Mouse (Mus musculus): ENCODE results near the gene Bcl11a. TPM values are rescaled to one million over a fixed set of nuclear protein-coding genes. Genes with fewer than 3 reads are reported as not detected.

Bcl11a gene
- polyA plus RNA-seq, 1 experiment from 2014 or later: 25.2 TPM

GRCm38 (mm10) chr11:24081016-24081686, 3.3 kb downstream of the Bcl11a start:
- WGBS (ENCODE audit: insufficient replicate concordance): under 1% methylated on average over 35 of the region's 35 CpGs
- Histone ChIP-seq H3K4me2 (peak overlapping the region; percentile 97), H3K27ac (replicated peaks) (peak overlapping the region; percentile 83), H3K36me3 (replicated peaks) (peaks cover 12% of the 10 kb centered on the region), H3K4me1 (replicated peaks) (peaks cover 86% of the 10 kb centered on the region), H3K9me3 (replicated peaks) (no peaks in the 10 kb centered on the region), H3K9ac (peak overlapping the region; percentile 71), H3K4me3 (replicated peaks) (peak overlapping the region; percentile 74), H3K27me3 (peaks cover 10% of the 10 kb centered on the region)
- peak; percentile 45 for ATAC-seq (ENCODE audit: insufficient read depth)

GRCm38 (mm10) chr11:24081687-24082384, 4.0 kb downstream of the Bcl11a start:
- peak overlapping the region; percentile 71 for H3K9ac ChIP-seq
- H3K4me1 ChIP-seq (replicated peaks): peaks cover 81% of the 10 kb centered on the region
- H3K9me3 ChIP-seq (replicated peaks): no peaks in the 10 kb centered on the region
- H3K27me3 ChIP-seq: peaks cover 9% of the 10 kb centered on the region; the same call in 1 of the 2 replicates
- H3K36me3 ChIP-seq (replicated peaks): peaks cover 19% of the 10 kb centered on the region
- peak overlapping the region; percentile 74 for H3K4me3 ChIP-seq (replicated peaks)
- peak overlapping the region; percentile 83 for H3K27ac ChIP-seq (replicated peaks)
- WGBS (ENCODE audit: insufficient replicate concordance): under 1% methylated on average over 43 of the region's 43 CpGs
- peak overlapping the region; percentile 97 for H3K4me2 ChIP-seq
- no peak for ATAC-seq (ENCODE audit: insufficient read depth)

- H3K9me3 ChIP-seq (replicated peaks): no peaks in the 10 kb centered on the region
- peaks cover 9% of the 10 kb centered on the region; the same call in 1 of the 2 replicates for H3K27me3 ChIP-seq
- peak overlapping the region; percentile 97 for H3K4me2 ChIP-seq
- peak overlapping the region; percentile 71 for H3K9ac ChIP-seq
- H3K27ac ChIP-seq (replicated peaks): peak overlapping the region; percentile 83
- peaks cover 75% of the 10 kb centered on the region for H3K4me1 ChIP-seq (replicated peaks)
- peaks cover 26% of the 10 kb centered on the region for H3K36me3 ChIP-seq (replicated peaks)
- peak overlapping the region; percentile 74 for H3K4me3 ChIP-seq (replicated peaks)
- 13% methylated on average over 11 of the region's 11 CpGs for WGBS (ENCODE audit: insufficient replicate concordance)
- no peak for ATAC-seq (ENCODE audit: insufficient read depth)
Observed at GRCm38 (mm10) chr11:24082385-24083075, 4.7 kb downstream of the Bcl11a start.

- H3K4me3 ChIP-seq (replicated peaks): peak overlapping the region; percentile 74
- H3K27ac ChIP-seq (replicated peaks): peak overlapping the region; percentile 46
- peak overlapping the region; percentile 35 for H3K9ac ChIP-seq
- H3K4me1 ChIP-seq (replicated peaks): peaks cover 74% of the 10 kb centered on the region
- ATAC-seq (ENCODE audit: insufficient read depth): no peak
- H3K9me3 ChIP-seq (replicated peaks): no peaks in the 10 kb centered on the region
- 18% methylated on average over 1 of the region's 1 CpGs for WGBS (ENCODE audit: insufficient replicate concordance)
- H3K36me3 ChIP-seq (replicated peaks): peaks cover 31% of the 10 kb centered on the region
- peaks cover 9% of the 10 kb centered on the region; the same call in 1 of the 2 replicates for H3K27me3 ChIP-seq
- peak overlapping the region; percentile 97 for H3K4me2 ChIP-seq
Observed at GRCm38 (mm10) chr11:24083076-24083405, 5.2 kb downstream of the Bcl11a start.

- H3K27me3 ChIP-seq: peaks cover 9% of the 10 kb centered on the region; the same call in 1 of the 2 replicates
- peaks cover 35% of the 10 kb centered on the region for H3K36me3 ChIP-seq (replicated peaks)
- H3K4me1 ChIP-seq (replicated peaks): peaks cover 70% of the 10 kb centered on the region
- peak overlapping the region; percentile 97 for H3K4me2 ChIP-seq
- no peaks in the 10 kb centered on the region for H3K9me3 ChIP-seq (replicated peaks)
- peak overlapping the region; percentile 46 for H3K27ac ChIP-seq (replicated peaks)
- H3K9ac ChIP-seq: peak overlapping the region; percentile 35
- H3K4me3 ChIP-seq (replicated peaks): peak overlapping the region; percentile 74
- ATAC-seq (ENCODE audit: insufficient read depth): no peak
- WGBS (ENCODE audit: insufficient replicate concordance): 20% methylated on average over 7 of the region's 7 CpGs
Observed at GRCm38 (mm10) chr11:24083423-24083822, 5.6 kb downstream of the Bcl11a start.

GRCm38 (mm10) chr11:24084077-24084476, 6.2 kb downstream of the Bcl11a start:
- H3K9ac ChIP-seq: no peak overlapping the region
- H3K27me3 ChIP-seq: peaks cover 4% of the 10 kb centered on the region; the same call in 1 of the 2 replicates
- no peaks in the 10 kb centered on the region for H3K9me3 ChIP-seq (replicated peaks)
- H3K27ac ChIP-seq (replicated peaks): no peak overlapping the region
- peaks cover 41% of the 10 kb centered on the region for H3K36me3 ChIP-seq (replicated peaks)
- peak overlapping the region; percentile 97 for H3K4me2 ChIP-seq
- ATAC-seq (ENCODE audit: insufficient read depth): no peak
- 47% methylated on average over 3 of the region's 3 CpGs for WGBS (ENCODE audit: insufficient replicate concordance)
- H3K4me1 ChIP-seq (replicated peaks): peaks cover 66% of the 10 kb centered on the region
- peak overlapping the region; percentile 74; the same call in 1 of the 2 replicates for H3K4me3 ChIP-seq (replicated peaks)

- no peak overlapping the region for H3K4me3 ChIP-seq (replicated peaks)
Observed at GRCm38 (mm10) chr11:24084590-24084989, 6.7 kb downstream of the Bcl11a start.

GRCm38 (mm10) chr11:24085986-24086385, 8.1 kb downstream of the Bcl11a start:
- WGBS (ENCODE audit: insufficient replicate concordance): 34% methylated on average over 6 of the region's 6 CpGs
- H3K9ac ChIP-seq: no peak overlapping the region
- no peaks in the 10 kb centered on the region for H3K9me3 ChIP-seq (replicated peaks)
- no peaks in the 10 kb centered on the region for H3K27me3 ChIP-seq
- no peak overlapping the region for H3K4me2 ChIP-seq
- no peak overlapping the region for H3K27ac ChIP-seq (replicated peaks)
- H3K36me3 ChIP-seq (replicated peaks): peaks cover 58% of the 10 kb centered on the region
- peaks cover 47% of the 10 kb centered on the region for H3K4me1 ChIP-seq (replicated peaks)
- no peak for ATAC-seq (ENCODE audit: insufficient read depth)
- no peak overlapping the region for H3K4me3 ChIP-seq (replicated peaks)

More at GRCm38 (mm10) chr11:24084590-24084989, 6.7 kb downstream of the Bcl11a start:
- Histone ChIP-seq H3K4me1 (replicated peaks) (peaks cover 61% of the 10 kb centered on the region), H3K36me3 (replicated peaks) (peaks cover 46% of the 10 kb centered on the region), H3K9ac (no peak overlapping the region), H3K27me3 (0 out of 2 replicates have a peak, but pooled peaks cover 3% of the 10 kb centered on the region), H3K4me2 (peak overlapping the region; percentile 19; the same call in 1 of the 2 replicates), H3K27ac (replicated peaks) (no peak overlapping the region), H3K9me3 (replicated peaks) (no peaks in the 10 kb centered on the region)
- WGBS (ENCODE audit: insufficient replicate concordance): 69% methylated on average over 4 of the region's 4 CpGs
- no peak for ATAC-seq (ENCODE audit: insufficient read depth)

GRCm38 (mm10) chr11:24087069-24087468, 9.2 kb downstream of the Bcl11a start:
- no peaks in the 10 kb centered on the region for H3K27me3 ChIP-seq
- H3K27ac ChIP-seq (replicated peaks): no peak overlapping the region
- no peak overlapping the region for H3K4me3 ChIP-seq (replicated peaks)
- H3K4me2 ChIP-seq: no peak overlapping the region
- H3K9ac ChIP-seq: no peak overlapping the region
- peaks cover 41% of the 10 kb centered on the region for H3K4me1 ChIP-seq (replicated peaks)
- no peaks in the 10 kb centered on the region for H3K9me3 ChIP-seq (replicated peaks)
- H3K36me3 ChIP-seq (replicated peaks): peaks cover 66% of the 10 kb centered on the region
- 70% methylated on average over 4 of the region's 4 CpGs for WGBS (ENCODE audit: insufficient replicate concordance)
- no peak for ATAC-seq (ENCODE audit: insufficient read depth)

GRCm38 (mm10) chr11:24090443-24090842, 12.6 kb downstream of the Bcl11a start:
- WGBS (ENCODE audit: insufficient replicate concordance): 72% methylated on average over 4 of the region's 4 CpGs
- ATAC-seq (ENCODE audit: insufficient read depth): no peak
- no peaks in the 10 kb centered on the region for H3K27me3 ChIP-seq
- H3K4me1 ChIP-seq (replicated peaks): peaks cover 41% of the 10 kb centered on the region
- no peak overlapping the region for H3K9ac ChIP-seq
- no peak overlapping the region for H3K4me3 ChIP-seq (replicated peaks)
- peaks cover 78% of the 10 kb centered on the region for H3K36me3 ChIP-seq (replicated peaks)
- H3K27ac ChIP-seq (replicated peaks): no peak overlapping the region
- H3K9me3 ChIP-seq (replicated peaks): no peaks in the 10 kb centered on the region
- no peak overlapping the region for H3K4me2 ChIP-seq

All from liver, embryonic 15.5 days (tissue).